Mouse (Mus musculus): ENCODE measurements around the gene Phc1.

DNA sequence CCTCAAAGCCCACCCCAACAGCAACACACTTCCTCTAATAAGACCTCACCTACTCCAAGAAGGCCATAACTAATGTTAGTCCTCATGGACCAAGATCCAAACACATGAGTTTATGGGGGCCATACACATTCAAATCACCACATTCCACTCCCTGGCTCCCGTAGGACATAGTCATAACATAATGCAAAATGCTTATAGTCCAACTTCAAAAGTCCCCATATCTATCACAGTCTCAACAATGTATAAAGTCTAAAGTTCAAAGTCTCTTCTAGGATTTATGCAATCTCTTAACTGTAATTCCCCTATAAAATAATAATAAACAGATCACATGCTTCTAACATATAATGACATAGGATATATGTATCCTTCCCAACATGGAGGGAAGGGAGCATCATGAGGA is 16.7 kb upstream of the Phc1 start:
- TF ChIP-seq CTCF (IDR thresholded peaks at IDR 0.05; ENCODE audit: control insufficient read depth, insufficient read depth, insufficient replicate concordance, low read depth, low read length) = no peak
- TF ChIP-seq POLR2A (IDR thresholded peaks at IDR 0.05; ENCODE audit: control insufficient read depth, low read depth, low read length) = no peak

Data from testis, adult 2 months (tissue).